Mouse (Mus musculus): Measurements from ENCODE around the gene Itpk1. TPM values are rescaled to one million over a fixed set of nuclear protein-coding genes. Genes with fewer than 3 reads are reported as not detected.
A peak's percentile ranks its signal among the peaks of the same experiment; 100 is the strongest.

Itpk1 gene
- total and polyA plus RNA-seq, 2 experiments from 2014 or later = 35.7 to 69.0 TPM

DNA sequence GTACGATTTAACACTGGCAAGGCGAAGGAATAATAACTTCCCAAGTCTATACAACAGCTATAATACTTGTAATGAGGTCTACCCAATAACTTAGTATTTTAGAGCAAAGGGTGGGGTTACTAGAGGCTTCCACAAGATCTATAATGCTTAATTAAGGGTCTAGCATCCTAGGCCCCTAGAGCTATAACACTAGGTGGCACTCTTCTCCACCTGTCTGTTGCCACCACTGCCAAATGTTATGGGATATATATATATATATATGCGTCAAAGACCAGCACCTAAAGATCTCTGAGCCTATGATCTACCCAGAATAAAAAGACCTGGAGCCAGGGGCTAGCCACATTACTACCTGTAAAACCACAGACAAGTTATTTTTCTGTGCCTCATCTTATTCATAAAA, 35.6 kb upstream of the Itpk1 start:
- H3K9me3 ChIP-seq (ENCODE audit: low read length) = no peaks in the 10 kb centered on the region
- no peak overlapping the region for H3K27ac ChIP-seq
- no peak overlapping the region for H3K9ac ChIP-seq (replicated peaks; ENCODE audit: low read length)
- no peak overlapping the region for H3K4me3 ChIP-seq (ENCODE audit: low read length)
- H3K36me3 ChIP-seq (ENCODE audit: insufficient read depth, low read length) = no peaks in the 10 kb centered on the region
- 0 out of 2 replicates have a peak, but pooled peaks cover 6% of the 10 kb centered on the region for H3K4me1 ChIP-seq (ENCODE audit: insufficient read depth, low read length)
- 66% methylated on average over 3 of the region's 3 CpGs for WGBS
- no peak for ATAC-seq
- DNase-seq (ENCODE audit: low spot score) = peak; percentile 42
- TF ChIP-seq CTCF (IDR thresholded peaks at IDR 0.05; ENCODE audit: low read depth) = peak; percentile 58
- no peaks in the 10 kb centered on the region for H3K27me3 ChIP-seq (ENCODE audit: insufficient read depth, low read length)
- no peak overlapping the region for H3K4me2 ChIP-seq (ENCODE audit: low read depth, low read length)

DNA sequence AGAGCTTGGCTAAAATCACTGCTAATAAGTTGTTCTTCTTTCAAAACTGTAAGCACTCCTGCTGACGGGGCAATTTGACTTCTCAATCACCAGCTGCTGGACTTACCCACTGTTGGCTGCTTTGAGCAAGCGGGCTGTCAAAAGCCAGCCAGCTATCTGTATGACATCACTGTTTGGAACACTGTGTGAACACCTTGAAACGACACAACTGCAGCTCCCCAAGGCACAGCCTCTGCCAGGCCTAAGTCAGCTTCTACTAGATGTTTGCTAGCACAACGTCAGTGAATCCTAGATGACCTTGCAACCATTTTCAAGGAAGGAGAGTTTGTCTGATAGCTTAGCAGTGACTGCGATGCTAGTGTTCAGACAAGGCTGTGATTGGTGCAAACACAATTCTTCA, 34.4 kb upstream of the Itpk1 start:
- Histone ChIP-seq H3K4me1 (ENCODE audit: insufficient read depth, low read length) (no peaks in the 10 kb centered on the region), H3K9ac (replicated peaks; ENCODE audit: low read length) (no peak overlapping the region), H3K4me2 (ENCODE audit: low read depth, low read length) (no peak overlapping the region), H3K27ac (no peak overlapping the region), H3K9me3 (ENCODE audit: low read length) (no peaks in the 10 kb centered on the region), H3K27me3 (ENCODE audit: insufficient read depth, low read length) (no peaks in the 10 kb centered on the region), H3K4me3 (ENCODE audit: low read length) (no peak overlapping the region), H3K36me3 (ENCODE audit: insufficient read depth, low read length) (no peaks in the 10 kb centered on the region)
- no peak for ATAC-seq
- TF ChIP-seq CTCF (IDR thresholded peaks at IDR 0.05; ENCODE audit: low read depth) = no peak
- DNase-seq (ENCODE audit: low spot score) = no peak
- WGBS = 72% methylated on average over 5 of the region's 5 CpGs

DNA sequence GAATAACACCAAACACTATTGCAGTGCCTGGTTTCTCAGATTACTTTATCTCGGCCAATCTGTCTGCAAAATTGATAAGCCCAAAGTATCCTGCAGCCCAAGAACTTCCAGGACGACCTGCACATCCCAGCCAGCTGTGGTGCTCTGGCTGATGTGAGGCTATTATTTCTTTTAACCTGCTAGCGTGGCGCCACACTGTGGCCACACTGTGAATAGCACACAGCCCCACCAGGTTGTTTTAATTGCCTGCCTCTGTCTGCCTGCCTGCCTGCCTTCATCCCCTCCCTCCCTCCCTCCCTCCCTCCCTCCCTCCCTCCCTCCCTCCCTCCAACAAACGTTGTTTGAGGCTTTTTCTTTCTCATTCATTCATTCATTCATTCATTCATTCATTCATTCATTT, 28.7 kb upstream of the Itpk1 start:
- Histone ChIP-seq H3K4me3 (ENCODE audit: low read length) (no peak overlapping the region), H3K27me3 (ENCODE audit: insufficient read depth, low read length) (no peaks in the 10 kb centered on the region), H3K4me1 (ENCODE audit: insufficient read depth, low read length) (peaks cover 5% of the 10 kb centered on the region), H3K27ac (no peak overlapping the region), H3K36me3 (ENCODE audit: insufficient read depth, low read length) (no peaks in the 10 kb centered on the region), H3K4me2 (ENCODE audit: low read depth, low read length) (no peak overlapping the region), H3K9me3 (ENCODE audit: low read length) (no peaks in the 10 kb centered on the region), H3K9ac (replicated peaks; ENCODE audit: low read length) (no peak overlapping the region)
- no peak for ATAC-seq
- 16% methylated on average over 4 of the region's 5 CpGs for WGBS
- peak; percentile 75 for TF ChIP-seq CTCF (IDR thresholded peaks at IDR 0.05; ENCODE audit: low read depth)
- peak; percentile 70 for DNase-seq (ENCODE audit: low spot score)

DNA sequence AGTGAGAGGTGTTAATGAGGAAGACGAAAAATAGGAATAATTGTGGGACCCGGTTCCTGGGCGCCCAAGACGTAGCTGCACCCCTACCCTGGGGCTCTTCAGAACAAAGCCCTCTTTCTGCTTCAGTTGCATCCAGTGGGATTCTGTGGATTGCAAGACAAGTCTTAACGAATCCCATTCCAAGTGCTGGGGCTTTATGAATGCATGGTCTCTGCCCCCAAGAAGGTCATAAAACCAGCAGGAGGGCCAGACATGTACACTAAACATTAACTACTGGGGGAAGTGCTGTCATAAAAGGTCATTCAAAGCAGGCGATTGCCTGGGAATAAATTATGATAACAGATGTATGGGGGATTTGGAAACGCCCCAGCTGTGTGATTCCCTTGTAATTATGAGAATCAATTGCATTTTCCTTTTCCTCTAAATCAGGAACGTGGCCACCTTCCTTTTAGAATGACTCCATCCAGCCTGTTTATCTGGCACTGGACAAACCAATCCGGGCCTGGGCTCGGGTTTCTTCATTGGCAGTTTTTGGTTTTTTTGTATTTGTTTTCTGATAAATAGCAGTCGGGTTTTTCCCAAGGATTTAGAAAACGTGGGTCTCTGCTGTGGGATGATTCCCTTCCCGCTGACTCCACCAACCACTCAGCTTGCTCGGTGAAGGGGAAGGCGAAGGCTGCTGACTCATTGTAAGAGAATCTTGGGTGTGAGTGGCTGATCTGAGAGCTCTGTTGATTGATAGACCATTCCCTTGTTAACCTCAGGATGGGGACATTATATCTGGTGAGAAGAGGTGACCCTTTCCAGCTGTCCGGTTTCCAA, 26.3 kb upstream of the Itpk1 start:
- no peaks in the 10 kb centered on the region for H3K27me3 ChIP-seq (ENCODE audit: insufficient read depth, low read length)
- no peak overlapping the region for H3K9ac ChIP-seq (replicated peaks; ENCODE audit: low read length)
- peak overlapping the region; percentile 42 for H3K4me2 ChIP-seq (ENCODE audit: low read depth, low read length)
- H3K27ac ChIP-seq = peak overlapping the region; percentile 70
- peaks cover 5% of the 10 kb centered on the region for H3K4me1 ChIP-seq (ENCODE audit: insufficient read depth, low read length)
- 32% methylated on average over 16 of the region's 16 CpGs for WGBS
- H3K36me3 ChIP-seq (ENCODE audit: insufficient read depth, low read length) = no peaks in the 10 kb centered on the region
- ATAC-seq (peak; percentile 48), DNase-seq (ENCODE audit: low spot score) (peak; percentile 36)
- TF ChIP-seq CTCF (IDR thresholded peaks at IDR 0.05; ENCODE audit: low read depth) = no peak
- no peaks in the 10 kb centered on the region for H3K9me3 ChIP-seq (ENCODE audit: low read length)
- H3K4me3 ChIP-seq (ENCODE audit: low read length) = 0 out of 2 replicates have a peak overlapping the region, but pooled peaks have one; percentile 3

DNA sequence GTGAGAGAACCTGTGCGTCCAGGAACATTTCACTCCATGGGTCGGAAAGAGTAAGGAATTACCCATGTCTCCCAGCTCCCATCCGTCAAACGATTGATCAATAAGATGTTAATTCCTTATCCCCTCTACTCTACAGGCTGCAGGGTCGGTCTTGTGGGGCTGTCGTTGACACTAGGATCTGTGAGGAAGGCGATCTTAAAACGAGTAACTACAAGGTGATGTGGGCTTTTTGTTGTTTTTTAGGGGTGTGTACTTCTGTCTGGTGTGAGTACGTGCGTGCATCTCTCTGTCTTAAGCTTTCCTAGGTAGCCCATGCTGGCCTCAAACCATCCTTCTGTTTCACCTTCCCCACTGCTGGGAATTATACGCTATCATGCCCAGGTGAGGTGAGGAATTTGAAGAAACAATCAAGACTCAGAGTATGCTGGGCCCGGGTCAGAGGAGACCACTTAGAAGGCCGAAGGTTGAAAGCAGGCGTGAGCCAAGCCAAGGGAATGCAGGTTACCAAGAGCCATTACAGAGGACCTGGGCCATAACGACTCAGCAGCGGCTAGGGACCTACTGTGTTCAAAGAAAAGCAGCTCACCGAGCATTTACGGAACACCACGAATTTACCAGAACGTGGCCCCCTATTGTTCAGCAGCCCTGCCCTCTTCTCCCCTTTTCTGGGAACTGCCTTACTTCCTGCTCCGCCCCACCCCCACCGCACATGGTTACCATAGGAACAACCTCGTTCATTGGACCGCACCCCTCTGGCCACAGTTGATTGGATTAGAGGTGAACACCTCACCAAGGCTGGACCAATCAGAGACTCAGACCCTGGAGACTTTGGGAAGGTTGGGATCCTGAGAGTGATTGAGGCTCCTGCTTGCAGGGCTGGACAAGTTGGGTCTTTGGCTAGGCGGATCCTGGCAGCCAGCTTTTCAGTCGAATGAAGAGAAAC, 25.4 kb upstream of the Itpk1 start:
- no peak for TF ChIP-seq CTCF (IDR thresholded peaks at IDR 0.05; ENCODE audit: low read depth)
- Histone ChIP-seq H3K27ac (peak overlapping the region; percentile 71), H3K27me3 (ENCODE audit: insufficient read depth, low read length) (no peaks in the 10 kb centered on the region), H3K9me3 (ENCODE audit: low read length) (no peaks in the 10 kb centered on the region), H3K4me3 (ENCODE audit: low read length) (peak overlapping the region; percentile 3; the same call in 1 of the 2 replicates), H3K9ac (replicated peaks; ENCODE audit: low read length) (no peak overlapping the region), H3K36me3 (ENCODE audit: insufficient read depth, low read length) (no peaks in the 10 kb centered on the region), H3K4me2 (ENCODE audit: low read depth, low read length) (peak overlapping the region; percentile 42), H3K4me1 (ENCODE audit: insufficient read depth, low read length) (peaks cover 5% of the 10 kb centered on the region)
- WGBS = 32% methylated on average over 26 of the region's 26 CpGs
- DNase-seq (ENCODE audit: low spot score) (peak; percentile 93), ATAC-seq (peak; percentile 96)

DNA sequence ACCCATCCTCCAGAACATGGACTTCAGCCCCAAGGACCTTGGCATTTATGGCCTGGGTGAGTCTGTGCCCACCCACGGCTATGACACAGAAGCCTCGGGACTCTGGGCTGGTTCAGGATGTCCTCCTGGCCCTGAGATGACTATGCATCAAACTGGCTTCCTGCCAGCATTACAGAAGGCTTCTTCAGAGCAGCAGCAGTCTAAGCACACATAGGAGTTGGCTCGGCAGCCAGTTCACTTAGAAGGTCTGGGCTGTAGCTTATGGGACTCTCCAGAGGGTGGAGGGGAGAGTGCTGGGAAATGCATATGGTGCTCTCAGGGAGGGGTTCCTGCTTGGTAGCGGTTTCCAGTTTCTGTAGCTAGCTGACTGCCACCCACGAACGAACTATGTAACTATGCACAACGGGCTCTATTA, 21.0 kb upstream of the Itpk1 start:
- WGBS = 73% methylated on average over 7 of the region's 7 CpGs
- ATAC-seq (no peak), DNase-seq (ENCODE audit: low spot score) (no peak)
- Histone ChIP-seq H3K4me2 (ENCODE audit: low read depth, low read length) (no peak overlapping the region), H3K4me1 (ENCODE audit: insufficient read depth, low read length) (peaks cover 5% of the 10 kb centered on the region), H3K27ac (no peak overlapping the region), H3K36me3 (ENCODE audit: insufficient read depth, low read length) (no peaks in the 10 kb centered on the region), H3K9me3 (ENCODE audit: low read length) (no peaks in the 10 kb centered on the region), H3K4me3 (ENCODE audit: low read length) (no peak overlapping the region), H3K9ac (replicated peaks; ENCODE audit: low read length) (no peak overlapping the region), H3K27me3 (ENCODE audit: insufficient read depth, low read length) (no peaks in the 10 kb centered on the region)
- no peak for TF ChIP-seq CTCF (IDR thresholded peaks at IDR 0.05; ENCODE audit: low read depth)

Data from hindbrain, postnatal 0 days (tissue).